Mouse (Mus musculus) stomach, postnatal 0 days (tissue): Measurements from ENCODE around the gene I0C0044D17Rik.

Experiments
- CTCF ChIP-seq: IDR thresholded peaks from 2 replicates; pipeline ENCODE4 v1.5.1; 2016; ENCODE audit warnings: antibody characterized with exemption, low read depth, mild to moderate bottlenecking, moderate library complexity
- EP300 ChIP-seq: optimal IDR thresholded peaks from 2 replicates; pipeline ENCODE3; 2016; ENCODE audit warnings: antibody characterized with exemption

DNA sequence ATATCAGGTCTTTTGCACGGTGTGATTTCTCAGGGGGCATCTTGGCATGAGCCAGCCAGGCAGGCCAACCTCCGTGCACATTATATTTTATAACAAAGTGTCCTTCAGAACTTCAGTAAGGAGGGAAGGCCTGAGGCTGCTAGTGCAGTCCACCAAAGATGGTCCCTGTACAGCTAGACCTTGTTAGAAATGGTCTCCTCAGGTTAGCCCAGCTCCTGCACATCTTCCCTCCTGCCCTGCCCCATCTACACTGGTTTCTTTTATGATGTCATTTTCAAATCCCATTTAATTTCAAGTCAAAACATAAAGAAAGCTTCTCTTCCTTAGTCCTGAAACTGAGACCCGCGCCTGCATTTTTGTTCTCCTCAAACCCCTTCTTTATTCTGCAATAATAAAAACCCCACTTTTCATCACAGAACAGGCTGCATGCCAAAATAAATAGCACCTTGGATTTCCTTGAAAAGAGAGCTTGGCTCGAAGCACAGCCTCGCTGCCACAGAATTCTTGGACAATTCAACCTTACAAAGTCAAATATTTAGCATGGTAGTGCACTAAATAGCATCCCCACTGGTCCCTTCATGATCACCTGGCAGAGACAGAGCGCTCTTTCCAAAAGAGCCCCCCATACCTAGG is 34.4 kb downstream of the I0C0044D17Rik start:
- TF ChIP-seq CTCF (no peak), EP300 (no peak)
